Mouse (Mus musculus) gonadal fat pad, adult 2 months (tissue): ENCODE data around the gene Sept9. TPM values are rescaled to one million over a fixed set of nuclear protein-coding genes. Genes with fewer than 3 reads are reported as not detected.
"Not testable (repeated sequence)": the region's sequence is repeated elsewhere in the genome, so short reads cannot be mapped to it uniquely, and the experiment has no call there.

Experiments
- DNase-seq: peaks from one replicate; pipeline ENCODE4 v3.0.0-alpha.2; 2012; ENCODE audit warnings: low read depth
- polyA plus RNA-seq: library from polyadenylated mRNA; depleted of rRNA; stranded (reverse); fragments of >200 nt; gene quantifications from 2 replicates; pipeline ENCODE4 v1.2.3, GENCODE M21; 2012

Gene Sept9
- polyA plus RNA-seq, 1 experiment: 35.4 TPM

- no peak for DNase-seq
Measured at GRCm38 (mm10) chr11:117325131-117325467, 125.6 kb downstream of the Sept9 start.

- DNase-seq: no peak
Measured at GRCm38 (mm10) chr11:117325468-117326139, 126.1 kb downstream of the Sept9 start.

- no peak for DNase-seq
Measured at GRCm38 (mm10) chr11:117326140-117326725, 126.8 kb downstream of the Sept9 start.

- no peak for DNase-seq
Measured at GRCm38 (mm10) chr11:117326867-117327600, 127.6 kb downstream of the Sept9 start.

GRCm38 (mm10) chr11:117327633-117328032 lies 128.2 kb downstream of the Sept9 start:
- no peak for DNase-seq

GRCm38 (mm10) chr11:117330076-117330950 lies 130.9 kb downstream of the Sept9 start:
- no peak for DNase-seq

- no peak for DNase-seq
Measured at GRCm38 (mm10) chr11:117330951-117331254, 131.4 kb downstream of the Sept9 start.

GRCm38 (mm10) chr11:117331361-117332241 lies 132.1 kb downstream of the Sept9 start:
- no peak for DNase-seq

GRCm38 (mm10) chr11:117332242-117333149 lies 133.0 kb downstream of the Sept9 start:
- no peak for DNase-seq

GRCm38 (mm10) chr11:117333150-117333715 lies 133.8 kb downstream of the Sept9 start:
- DNase-seq: no peak

- DNase-seq: no peak
Measured at GRCm38 (mm10) chr11:117334101-117334500, 134.6 kb downstream of the Sept9 start.

GRCm38 (mm10) chr11:117335146-117335545 lies 135.7 kb downstream of the Sept9 start:
- no peak for DNase-seq

GRCm38 (mm10) chr11:117336081-117336788 lies 136.8 kb downstream of the Sept9 start:
- DNase-seq: no peak

- DNase-seq: no peak
Measured at GRCm38 (mm10) chr11:117337749-117338148, 138.3 kb downstream of the Sept9 start.

GRCm38 (mm10) chr11:117338503-117338902 lies 139.0 kb downstream of the Sept9 start:
- no peak for DNase-seq

GRCm38 (mm10) chr11:117339050-117339449 lies 139.6 kb downstream of the Sept9 start:
- DNase-seq: no peak

- no peak for DNase-seq
Measured at GRCm38 (mm10) chr11:117341218-117341617, 141.8 kb downstream of the Sept9 start.

GRCm38 (mm10) chr11:117342076-117342475 lies 142.6 kb downstream of the Sept9 start:
- no peak for DNase-seq

- DNase-seq: not testable (repeated sequence)
Measured at GRCm38 (mm10) chr11:117342490-117342889, 143.0 kb downstream of the Sept9 start.
